Mouse (Mus musculus): ENCODE data around the gene Vmn1r142.
"Not testable (repeated sequence)": the region's sequence is repeated elsewhere in the genome, so short reads cannot be mapped to it uniquely, and the experiment has no call there.

Gene Vmn1r142

GRCm38 (mm10) chr7:22163935-22164334 is at the start of gene Vmn1r142:
Vmn1r142 (minus strand) TSS chr7:22164035.
- not testable (repeated sequence) for DNase-seq (ENCODE audit: low read depth, low spot score)

- not testable (repeated sequence) for DNase-seq (ENCODE audit: low read depth, low spot score)
These were observed 37.3 kb upstream of the Vmn1r142 start, which contains the start of gene Gm8653 for GRCm38 (mm10) chr7:22201164-22201563. Gm8653 (minus strand) TSS chr7:22201264.

GRCm38 (mm10) chr7:22189077-22189476 is 25.2 kb upstream of the Vmn1r142 start, which contains the start of gene Vmn1r143:
Vmn1r143 (plus strand) TSS chr7:22189377.
- DNase-seq (ENCODE audit: low read depth, low spot score): not testable (repeated sequence)

GRCm38 (mm10) chr7:22134641-22135040 is 29.2 kb downstream of the Vmn1r142 start, which contains the start of gene Gm10666:
Gm10666 (minus strand) TSS chr7:22134741.
- not testable (repeated sequence) for DNase-seq (ENCODE audit: low read depth, low spot score)

GRCm38 (mm10) chr7:22118145-22118544 is 45.7 kb downstream of the Vmn1r142 start, which contains the start of gene Gm16451:
Gm16451 (minus strand) TSS chr7:22118245.
- not testable (repeated sequence) for DNase-seq (ENCODE audit: low read depth, low spot score)
